Mouse (Mus musculus) ovary, adult 10 weeks (tissue): Measurements from ENCODE around the gene Ifna15. TPM values are rescaled to one million over a fixed set of nuclear protein-coding genes. Genes with fewer than 3 reads are reported as not detected.

Experiments used
- polyA plus RNA-seq: library from polyadenylated mRNA; stranded (reverse); fragments of 350-450 nt; fragmentation: Illumina TruSeq; extraction: RNeasy Lipid Tissue Mini Kit (QIAGEN cat#74804); gene quantifications from one replicate; pipeline ENCODE4 v1.2.3, GENCODE M21; 2014

Gene Ifna15
- polyA plus RNA-seq: not detected

GRCm38 (mm10) chr4:88558145-88558544 lies at the start of gene Ifna15:
Ifna15 (minus strand) TSS chr4:88558245.

GRCm38 (mm10) chr4:88603276-88603675 lies 45.2 kb upstream of the Ifna15 start, which contains the start of gene Ifna12:
Ifna12 (minus strand) TSS chr4:88603376.

GRCm38 (mm10) chr4:88592285-88592684 lies 34.2 kb upstream of the Ifna15 start, which contains the start of gene Ifna9:
Ifna9 (minus strand) TSS chr4:88592385.

GRCm38 (mm10) chr4:88571698-88572097 lies 13.7 kb upstream of the Ifna15 start, which contains the start of gene Ifna14:
Ifna14 (minus strand) TSS chr4:88571798.

GRCm38 (mm10) chr4:88522674-88523073 lies 35.4 kb downstream of the Ifna15 start, which contains the start of gene Ifnb1:
Ifnb1 (minus strand) TSS chr4:88522774.

Other genes with a start within 250 kb of the Ifna15 start
- gene Hacd4, start 119.3 kb downstream of the Ifna15 start, polyA plus RNA-seq: 49.0 TPM
- gene Ifnb1, start 35.5 kb downstream of the Ifna15 start, polyA plus RNA-seq: not detected
- not detected for gene Ifna14, start 13.6 kb upstream of the Ifna15 start, polyA plus RNA-seq
- not detected for gene Ifna9, start 34.1 kb upstream of the Ifna15 start, polyA plus RNA-seq
- gene Ifna12, start 45.1 kb upstream of the Ifna15 start, polyA plus RNA-seq: not detected
- gene C87499, start 76.2 kb upstream of the Ifna15 start, polyA plus RNA-seq: 24.0 TPM
- not detected for gene Ifna13, start 86.2 kb upstream of the Ifna15 start, polyA plus RNA-seq
- not detected for gene Ifna16, start 118.7 kb upstream of the Ifna15 start, polyA plus RNA-seq
- gene Ifna2, start 125.7 kb upstream of the Ifna15 start, polyA plus RNA-seq: not detected
- gene Ifnab, start 133.1 kb upstream of the Ifna15 start, polyA plus RNA-seq: not detected
- gene Gm26566, start 163.6 kb upstream of the Ifna15 start, polyA plus RNA-seq: not detected
- 236 TPM for gene Klhl9, start 164.2 kb upstream of the Ifna15 start, polyA plus RNA-seq
- not detected for gene Gm13271, start 196.6 kb upstream of the Ifna15 start, polyA plus RNA-seq
- not detected for gene Gm13283, start 201.9 kb upstream of the Ifna15 start, polyA plus RNA-seq
- not detected for gene Gm13290, start 215.6 kb upstream of the Ifna15 start, polyA plus RNA-seq
- gene Gm13289, start 218.7 kb upstream of the Ifna15 start, polyA plus RNA-seq: not detected
- gene Gm13272, start 221.6 kb upstream of the Ifna15 start, polyA plus RNA-seq: not detected
- gene Ifnz, start 223.9 kb upstream of the Ifna15 start, polyA plus RNA-seq: not detected
- gene Gm13276, start 227.5 kb upstream of the Ifna15 start, polyA plus RNA-seq: not detected
- not detected for gene Gm13277, start 230.4 kb upstream of the Ifna15 start, polyA plus RNA-seq
- not detected for gene Gm13278, start 233.3 kb upstream of the Ifna15 start, polyA plus RNA-seq
- not detected for gene Gm13275, start 236.2 kb upstream of the Ifna15 start, polyA plus RNA-seq
- not detected for gene Gm13279, start 239.2 kb upstream of the Ifna15 start, polyA plus RNA-seq
- gene Gm13285, start 241.4 kb upstream of the Ifna15 start, polyA plus RNA-seq: not detected
- gene Gm13287, start 245.0 kb upstream of the Ifna15 start, polyA plus RNA-seq: not detected
- not detected for gene Gm13288, start 247.3 kb upstream of the Ifna15 start, polyA plus RNA-seq